Mouse (Mus musculus): ENCODE measurements around the gene Igf1. TPM values are rescaled to one million over a fixed set of nuclear protein-coding genes. Genes with fewer than 3 reads are reported as not detected.
A peak's percentile ranks its signal among the peaks of the same experiment; 100 is the strongest.

Gene Igf1
- total RNA-seq, 2 experiments from 2014 or later = 17.1 to 17.5 TPM

GRCm38 (mm10) chr10:87885326-87886040 is 27.4 kb downstream of the Igf1 start:
- intact Hi-C loops (cut with DNase I) = no loop called here

DNA sequence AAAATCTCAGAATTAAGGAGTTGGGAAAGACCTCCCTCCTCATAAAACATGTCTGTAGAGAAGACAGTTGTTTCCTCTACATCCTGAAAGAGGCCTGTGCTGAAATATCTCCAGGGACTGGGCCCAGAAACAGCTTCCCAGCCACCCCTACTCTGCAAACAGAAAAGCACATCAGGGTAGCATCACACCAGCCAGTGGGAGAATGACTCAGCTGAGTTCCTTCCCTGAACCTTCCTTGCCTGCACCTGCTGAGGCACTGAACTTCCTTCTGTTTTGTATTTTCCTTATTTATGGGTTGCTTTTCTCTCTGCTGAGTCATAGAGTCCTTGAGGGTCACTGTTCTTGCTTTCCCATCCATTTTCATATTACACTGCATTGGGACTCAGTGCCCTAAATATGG is 31.8 kb downstream of the Igf1 start:
- DNase-seq (ENCODE audit: low spot score in 2 of 2) = no peak
- intact Hi-C loops (cut with DNase I) = no loop called here

More at GRCm38 (mm10) chr10:87885326-87886040, 27.4 kb downstream of the Igf1 start:
- DNase-seq (ENCODE audit: low spot score in 2 of 2) = no peak

DNA sequence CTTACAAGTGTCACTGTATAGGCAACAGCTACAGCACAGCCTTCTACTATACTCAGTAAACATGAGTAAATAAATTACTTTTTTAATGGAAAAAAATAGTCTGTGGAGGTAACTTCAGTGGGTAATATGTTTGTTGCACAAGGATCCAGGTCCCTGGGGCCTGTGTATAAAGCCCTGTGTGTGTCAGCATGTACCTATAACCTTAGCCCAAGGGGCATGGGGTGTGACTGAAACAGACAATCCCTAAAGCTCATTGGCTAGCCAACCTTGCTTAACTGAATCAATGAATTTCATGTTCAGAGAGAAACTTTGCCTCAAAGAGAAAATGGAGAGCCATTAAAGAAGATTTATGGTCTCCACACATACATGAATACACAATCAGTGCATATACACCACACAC is 34.2 kb downstream of the Igf1 start:
- intact Hi-C loops (cut with DNase I) = no loop called here
- DNase-seq (ENCODE audit: low spot score in 2 of 2) = no peak

GRCm38 (mm10) chr10:87893272-87893671 is 35.2 kb downstream of the Igf1 start:
- no peak for DNase-seq (ENCODE audit: low spot score in 2 of 2)
- intact Hi-C loops (cut with DNase I) = no loop called here

GRCm38 (mm10) chr10:87894461-87895120 is 36.5 kb downstream of the Igf1 start:
- DNase-seq (ENCODE audit: low spot score in 2 of 2) = no peak
- intact Hi-C loops (cut with DNase I) = no loop called here

DNA sequence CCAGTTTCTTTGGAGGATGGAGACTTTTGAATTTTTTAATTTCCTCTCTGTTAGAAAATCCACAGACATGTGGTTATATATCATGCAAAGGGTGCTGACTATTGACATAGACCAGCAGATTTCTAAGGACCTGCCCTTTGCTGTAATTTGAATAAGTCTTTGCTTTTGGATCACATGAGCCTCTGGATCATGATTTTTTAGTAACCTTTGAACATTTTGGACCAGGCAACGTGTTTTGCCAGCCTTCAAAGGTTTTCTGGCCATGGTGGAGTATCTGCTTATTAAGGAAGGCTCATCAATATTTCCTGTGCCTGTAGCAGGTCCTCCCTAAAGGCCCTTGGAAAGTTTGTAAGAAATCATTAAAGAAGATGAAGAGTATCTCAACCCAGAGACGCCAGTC is 37.3 kb downstream of the Igf1 start:
- intact Hi-C loops (cut with DNase I) = no loop called here
- DNase-seq (ENCODE audit: low spot score in 2 of 2) = no peak

DNA sequence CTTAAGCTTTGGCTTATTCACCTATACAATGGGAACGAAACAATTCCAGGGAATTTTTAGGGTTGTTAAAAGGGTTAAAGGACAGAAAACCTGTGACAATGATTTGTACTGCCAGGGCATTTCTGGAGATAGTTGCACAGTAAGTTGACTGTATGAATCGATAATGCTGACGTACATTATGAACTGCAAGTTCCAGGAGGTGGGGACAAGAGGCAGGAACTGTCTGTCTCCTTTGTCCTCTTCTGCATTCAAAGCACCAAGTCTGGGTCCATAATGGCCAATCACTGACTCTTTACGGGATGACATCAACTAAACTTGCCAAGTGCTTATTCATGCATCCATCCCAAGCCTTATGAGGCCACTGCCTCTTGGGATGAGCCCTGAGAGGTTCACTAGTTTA is 39.3 kb downstream of the Igf1 start:
- intact Hi-C loops (cut with DNase I) = no loop called here
- DNase-seq (ENCODE audit: low spot score in 2 of 2) = no peak

- no peak for DNase-seq (ENCODE audit: low spot score in 2 of 2)
- intact Hi-C loops (cut with DNase I) = no loop called here
These were observed 40.8 kb downstream of the Igf1 start for GRCm38 (mm10) chr10:87898826-87899225.

DNA sequence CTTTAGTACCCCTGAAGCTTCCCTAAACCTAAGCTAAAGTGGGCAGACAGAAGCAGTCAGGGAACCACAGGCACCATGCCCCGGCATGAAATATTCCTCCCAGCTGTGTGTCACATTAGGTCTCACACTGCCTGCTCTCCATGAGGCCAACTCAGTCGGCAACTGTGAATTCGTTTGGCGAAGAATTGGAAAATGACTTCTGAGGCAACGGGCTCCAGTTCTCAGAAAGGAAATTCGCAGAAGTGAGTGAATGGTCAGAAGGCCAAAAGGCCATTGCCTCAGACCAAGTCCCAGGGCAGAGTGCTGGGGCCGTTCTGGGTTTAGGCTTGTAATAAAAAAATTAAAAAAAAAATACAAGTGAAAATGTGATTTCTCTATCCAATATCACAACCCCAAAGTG is 43.9 kb downstream of the Igf1 start:
- no peak for DNase-seq (ENCODE audit: low spot score in 2 of 2)
- intact Hi-C loops (cut with DNase I) = no loop called here

DNA sequence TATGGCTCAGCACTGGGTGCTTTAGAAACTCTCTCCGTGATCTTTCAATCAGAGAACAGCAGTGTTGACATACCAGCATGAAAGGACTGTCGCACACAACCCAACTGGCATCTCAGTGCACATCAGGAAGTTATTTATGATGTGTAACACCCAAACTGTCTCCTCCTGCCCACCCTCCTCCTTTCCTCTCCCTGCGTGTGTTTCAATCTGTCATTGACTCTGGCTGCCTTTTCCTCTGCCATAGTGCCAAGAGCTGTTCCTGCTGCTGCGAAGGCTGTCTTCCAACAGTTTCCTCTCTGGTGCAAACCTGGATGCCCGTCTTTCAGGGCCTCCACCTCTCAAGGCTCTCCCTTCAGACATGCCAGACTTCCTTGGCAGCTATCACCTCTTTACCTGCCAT is 46.3 kb downstream of the Igf1 start:
- intact Hi-C loops (cut with DNase I) = no loop called here
- DNase-seq (ENCODE audit: low spot score in 2 of 2) = peak in 1 of 2 experiments; percentile 20

GRCm38 (mm10) chr10:87905087-87905486 is 47.0 kb downstream of the Igf1 start:
- intact Hi-C loops (cut with DNase I) = no loop called here
- DNase-seq (ENCODE audit: low spot score in 2 of 2) = no peak

- no peak for DNase-seq (ENCODE audit: low spot score in 2 of 2)
- intact Hi-C loops (cut with DNase I) = no loop called here
These were observed 48.1 kb downstream of the Igf1 start for GRCm38 (mm10) chr10:87906121-87906520.

DNA sequence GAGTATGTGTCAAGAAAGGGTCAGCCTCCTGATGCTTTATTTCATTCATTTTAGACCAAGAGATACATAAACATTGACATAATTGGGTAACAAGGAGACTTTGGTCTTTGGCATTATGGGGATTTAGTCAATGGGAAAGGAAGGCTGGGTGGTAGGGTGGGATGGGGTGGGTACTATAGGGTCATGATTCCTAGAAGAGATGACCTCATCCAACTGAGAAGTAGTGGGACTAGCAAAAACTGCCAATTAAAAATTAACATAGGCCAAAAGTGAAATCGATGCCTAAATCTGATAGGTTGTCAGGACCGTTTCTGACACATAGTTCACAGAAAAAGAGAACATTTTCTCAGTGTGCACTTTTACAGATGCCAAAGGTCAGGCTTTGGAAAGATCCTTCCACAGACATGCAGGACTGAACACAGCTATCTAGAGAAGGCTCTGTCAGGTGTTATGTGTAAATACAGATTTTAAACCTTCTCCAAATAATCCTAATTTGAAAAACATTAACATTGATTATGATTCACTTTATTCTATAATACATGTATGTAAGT is 48.8 kb downstream of the Igf1 start:
- intact Hi-C loops (cut with DNase I) = no loop called here
- no peak for DNase-seq (ENCODE audit: low spot score in 2 of 2)

DNA sequence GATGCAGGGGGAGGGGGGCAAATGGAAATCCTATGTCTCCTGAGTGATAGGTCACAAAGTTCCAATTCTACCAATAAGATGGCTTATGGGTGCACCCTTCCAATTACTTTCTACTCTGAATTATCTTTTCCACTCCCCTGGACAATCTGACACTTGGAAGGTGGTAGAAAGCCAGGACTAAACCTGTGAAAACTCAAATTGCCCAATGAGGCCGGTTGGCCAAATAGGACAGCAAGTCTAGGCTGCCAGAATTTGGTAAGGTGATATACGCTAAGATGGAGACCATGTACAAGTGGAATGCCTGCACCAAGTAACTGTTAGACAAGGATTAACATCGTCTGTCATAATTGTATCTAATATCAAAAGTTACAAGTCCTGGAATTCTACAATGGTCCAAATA is 55.8 kb downstream of the Igf1 start:
- intact Hi-C loops (cut with DNase I) = no loop called here
- DNase-seq (ENCODE audit: low spot score in 2 of 2) = no peak

DNA sequence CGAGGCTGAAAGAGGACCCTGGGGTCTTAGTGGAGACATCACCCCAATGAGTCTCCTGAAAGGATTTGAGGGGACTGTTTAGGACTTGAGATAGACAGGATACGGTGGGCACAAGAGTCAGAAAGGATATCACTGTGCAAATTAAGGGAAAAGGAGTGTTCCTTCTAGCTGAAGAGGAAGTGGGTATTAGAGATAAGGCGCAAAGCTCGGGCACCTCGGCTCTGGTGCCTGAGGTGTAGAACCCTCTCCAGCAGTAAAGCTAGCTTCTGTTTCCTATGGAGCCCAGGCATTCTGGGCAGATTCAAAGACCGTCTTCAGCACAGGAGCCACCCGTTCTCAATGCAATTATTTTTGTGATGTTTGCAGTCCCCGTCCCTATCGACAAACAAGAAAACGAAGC is 56.9 kb downstream of the Igf1 start:
- no peak for DNase-seq (ENCODE audit: low spot score in 2 of 2)
- intact Hi-C loops (cut with DNase I) = no loop called here

DNA sequence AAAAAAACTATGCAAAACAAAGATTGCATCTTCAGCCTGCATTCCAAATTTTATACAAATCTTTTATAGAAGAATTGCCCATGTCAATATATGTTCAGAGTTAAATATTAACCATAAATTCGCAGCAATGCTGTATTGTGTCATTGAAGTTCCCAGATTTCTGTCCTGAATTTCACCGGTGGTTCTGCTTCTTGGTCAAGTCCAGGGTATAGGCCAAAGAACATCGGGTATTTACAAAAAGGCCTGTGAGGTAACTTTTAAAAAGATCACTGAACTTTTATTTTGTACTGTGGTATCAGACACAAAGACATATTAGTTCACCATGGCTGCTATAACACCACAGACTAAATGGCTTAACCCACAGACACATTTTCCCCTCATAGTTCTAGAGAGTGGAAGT is 57.7 kb downstream of the Igf1 start:
- intact Hi-C loops (cut with DNase I) = no loop called here
- DNase-seq (ENCODE audit: low spot score in 2 of 2) = no peak

DNA sequence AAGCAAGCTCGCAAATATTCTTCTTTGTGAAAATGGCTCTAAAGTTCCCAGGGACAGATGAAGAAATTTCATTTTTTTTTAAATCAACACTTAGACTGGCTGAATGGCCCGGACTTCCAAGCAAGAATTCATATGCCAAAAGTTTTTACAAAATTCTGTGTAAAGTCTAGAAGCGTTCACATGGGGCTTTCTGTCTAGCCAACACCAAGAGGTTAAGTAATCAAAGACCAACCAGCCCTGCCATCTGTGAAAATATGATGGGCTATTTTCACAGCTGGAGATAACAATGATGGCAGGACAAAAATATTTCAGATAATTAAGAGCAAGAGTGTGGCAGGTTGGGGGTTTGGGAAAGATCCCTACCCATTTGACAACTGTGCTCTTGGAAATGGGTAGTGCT is 64.2 kb downstream of the Igf1 start:
- intact Hi-C loops (cut with DNase I) = no loop called here
- DNase-seq (ENCODE audit: low spot score in 2 of 2) = no peak

DNA sequence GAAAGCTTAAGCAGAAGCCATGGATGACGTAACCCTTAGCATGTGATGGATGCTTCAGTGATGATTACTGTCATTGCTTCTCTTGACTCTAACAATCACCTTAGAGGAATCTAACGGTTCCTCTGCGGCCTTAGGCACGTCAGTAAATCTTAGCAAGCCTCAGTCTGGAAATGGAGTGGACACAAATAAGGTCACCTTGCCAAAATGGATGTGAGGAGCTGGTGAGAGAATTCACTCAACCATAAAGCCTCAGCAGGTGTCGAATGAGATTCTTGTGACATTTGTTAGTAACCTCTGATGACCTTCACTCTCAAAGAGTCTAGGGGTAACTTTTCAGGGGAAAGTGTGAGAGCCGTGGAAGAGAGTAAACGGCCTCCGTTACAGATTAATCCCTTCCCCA is 68.5 kb downstream of the Igf1 start:
- intact Hi-C loops (cut with DNase I) = no loop called here
- DNase-seq (ENCODE audit: low spot score in 2 of 2) = no peak

GRCm38 (mm10) chr10:87927131-87927609 is 69.1 kb downstream of the Igf1 start:
- intact Hi-C loops (cut with DNase I) = no loop called here

DNA sequence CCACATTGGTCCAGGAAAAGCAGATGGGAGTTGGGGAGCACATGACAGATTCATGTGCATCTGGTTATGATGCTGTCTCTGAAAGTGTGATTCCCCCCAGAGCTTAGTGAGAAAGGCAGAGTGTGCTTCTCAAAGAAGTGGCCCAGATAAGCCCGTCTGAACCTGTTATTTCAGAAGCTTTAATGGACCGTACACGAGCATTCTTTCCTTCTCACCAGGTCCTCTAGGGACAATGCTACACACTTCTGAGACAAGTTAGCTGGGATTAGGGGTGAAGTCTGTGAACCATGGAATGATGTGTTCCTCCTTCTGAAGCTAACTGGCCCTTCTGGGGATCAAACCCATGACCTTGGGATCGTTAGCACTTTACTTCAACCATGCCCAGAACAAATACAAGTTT is 90.1 kb downstream of the Igf1 start:
- intact Hi-C loops (cut with DNase I) = no loop called here
- DNase-seq (ENCODE audit: low spot score in 2 of 2) = no peak

More at GRCm38 (mm10) chr10:87927131-87927609, 69.1 kb downstream of the Igf1 start:
- peak; percentile 65 to 80 for DNase-seq (ENCODE audit: low spot score in 2 of 2)

GRCm38 (mm10) chr10:87971536-87971935 is 113.5 kb downstream of the Igf1 start:
- intact Hi-C loops (cut with DNase I) = loop anchor here (5.0 to 10.0 kb wide), 2 partner anchors 109 to 327 kb away; no protein-coding TSS in a partner anchor
- DNase-seq (ENCODE audit: low spot score in 2 of 2) = peak in 1 of 2 experiments; percentile 10
